ENCODE assay signal across 7 mouse cellular contexts in the genomic region with DNA sequence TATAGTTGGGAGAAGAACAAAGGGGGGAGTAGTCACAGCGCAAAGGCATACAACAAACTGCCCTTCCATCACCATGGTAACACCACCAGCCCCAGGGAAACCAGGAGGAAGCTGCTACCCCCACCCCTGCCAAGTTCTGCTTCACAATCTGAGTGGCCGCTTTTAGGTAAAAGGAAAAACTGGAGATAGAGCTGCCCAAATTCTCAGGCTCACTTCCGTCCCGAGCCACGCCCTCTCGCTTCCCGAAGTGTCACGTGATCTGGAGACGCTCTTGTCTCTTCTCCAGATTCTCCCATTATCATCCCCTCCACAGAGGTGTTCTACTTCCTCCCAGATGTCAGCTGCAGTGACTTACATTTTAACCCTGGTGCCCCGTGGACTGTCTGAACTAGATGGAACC.
DNase-seq lines count a peak whose midpoint lies in the region; ATAC-seq lines count a peak whose summit lies in the region.

No protein-coding gene starts in this region.

- DNase-seq in neural tube, embryonic 11.5 days (ENCODE audit: low spot score): peak; percentile 31
- no peak for DNase-seq in neural tube, embryonic 10.5 days (ENCODE audit: extremely low spot score, low spot score)
- DNase-seq in right cerebral cortex, postnatal 36 days (ENCODE audit: low spot score in 2 of 2): peak; percentile 32 to 33
- DNase-seq in spleen, adult 12 weeks (ENCODE audit: low spot score): no peak
- no peak for DNase-seq in adrenal gland, postnatal 10 days

- H3K4me2 ChIP-seq in neural tube, embryonic 11.5 days (ENCODE audit: low read depth): no peak overlapping the region
- no peak overlapping the region for H3K4me2 ChIP-seq in forebrain, embryonic 16.5 days (ENCODE audit: low read length)
- H3K4me2 ChIP-seq in liver, embryonic 12.5 days: peak overlapping the region; percentile 16; the same call in 1 of the 2 replicates

- H3K4me1 ChIP-seq in neural tube, embryonic 11.5 days (ENCODE audit: control insufficient read depth, insufficient read depth, low read length): no peaks in the 10 kb centered on the region
- peaks cover 17% of the 10 kb centered on the region for H3K4me1 ChIP-seq in forebrain, embryonic 16.5 days (replicated peaks; ENCODE audit: control insufficient read depth, insufficient read depth, low read length)
- H3K4me1 ChIP-seq in liver, embryonic 12.5 days: no peaks in the 10 kb centered on the region

- ATAC-seq in neural tube, embryonic 11.5 days (ENCODE audit: insufficient read depth, low FRiP score, low TSS enrichment): peak; percentile 22; the same call in 1 of the 2 replicates
- peak; percentile 52 for ATAC-seq in forebrain, embryonic 16.5 days
- ATAC-seq in liver, embryonic 12.5 days: no peak

- H3K36me3 ChIP-seq in neural tube, embryonic 11.5 days (ENCODE audit: control insufficient read depth, insufficient read depth, low read length): no peaks in the 10 kb centered on the region
- no peaks in the 10 kb centered on the region for H3K36me3 ChIP-seq in forebrain, embryonic 16.5 days (ENCODE audit: control insufficient read depth, insufficient read depth)
- H3K36me3 ChIP-seq in liver, embryonic 12.5 days: no peaks in the 10 kb centered on the region

- H3K4me3 ChIP-seq in neural tube, embryonic 11.5 days (ENCODE audit: low read depth, low read length): no peak overlapping the region
- no peak overlapping the region for H3K4me3 ChIP-seq in forebrain, embryonic 16.5 days (replicated peaks; ENCODE audit: low read length)
- H3K4me3 ChIP-seq in liver, embryonic 12.5 days: no peak overlapping the region

- 74% methylated on average over 10 of the region's 10 CpGs for WGBS in neural tube, embryonic 11.5 days
- WGBS in forebrain, embryonic 16.5 days: 58% methylated on average over 10 of the region's 10 CpGs
- WGBS in liver, embryonic 12.5 days (ENCODE audit: insufficient replicate concordance): 29% methylated on average over 10 of the region's 10 CpGs

- H3K9me3 ChIP-seq in neural tube, embryonic 11.5 days (ENCODE audit: control insufficient read depth, low read length): no peaks in the 10 kb centered on the region
- H3K9me3 ChIP-seq in forebrain, embryonic 16.5 days (ENCODE audit: control insufficient read depth, low read length): no peaks in the 10 kb centered on the region
- H3K9me3 ChIP-seq in liver, embryonic 12.5 days (replicated peaks): no peaks in the 10 kb centered on the region; the same call in 1 of the 2 replicates

- no peak overlapping the region for H3K9ac ChIP-seq in neural tube, embryonic 11.5 days (ENCODE audit: low read length)
- H3K9ac ChIP-seq in forebrain, embryonic 16.5 days (replicated peaks; ENCODE audit: low read depth, low read length): no peak overlapping the region
- H3K9ac ChIP-seq in liver, embryonic 12.5 days: no peak overlapping the region

- no peaks in the 10 kb centered on the region for H3K27me3 ChIP-seq in neural tube, embryonic 11.5 days (ENCODE audit: control insufficient read depth, insufficient read depth, low read length)
- no peaks in the 10 kb centered on the region for H3K27me3 ChIP-seq in forebrain, embryonic 16.5 days (replicated peaks; ENCODE audit: control insufficient read depth, insufficient read depth, low read length)
- H3K27me3 ChIP-seq in liver, embryonic 12.5 days (replicated peaks): no peaks in the 10 kb centered on the region; the same call in 1 of the 2 replicates

- H3K27ac ChIP-seq in neural tube, embryonic 11.5 days (ENCODE audit: low read depth, low read length): no peak overlapping the region
- no peak overlapping the region for H3K27ac ChIP-seq in forebrain, embryonic 16.5 days (ENCODE audit: low read length)
- no peak overlapping the region for H3K27ac ChIP-seq in liver, embryonic 12.5 days

Comparison
In these comparisons a context has a peak if more than half of its experiments do, and no peak if none do; other contexts are left out.
1. DNase-seq: peak in neural tube, embryonic 11.5 days (single experiment) and right cerebral cortex, postnatal 36 days (2 of 2); none in neural tube, embryonic 10.5 days (single experiment), spleen, adult 12 weeks (single experiment) and adrenal gland, postnatal 10 days (single experiment).